Mouse (Mus musculus) right cerebral cortex, adult 2 months (tissue): Measurements from ENCODE around the gene Eng.

Source experiments
- DNase-seq, 2 experiments: peaks; one replicate each; pipeline ENCODE4 v3.0.0; 2021 to 2022; ENCODE audit warnings: low spot score in 2 of 2

The Eng gene

GRCm38 (mm10) chr2:32709521-32710137, 63.2 kb downstream of the Eng start:
- no peak for DNase-seq

GRCm38 (mm10) chr2:32710425-32710824, 64.0 kb downstream of the Eng start:
- no peak for DNase-seq

- DNase-seq, result no peak
Measured at GRCm38 (mm10) chr2:32711301-32712056, 65.1 kb downstream of the Eng start.

- peak in 1 of 2 experiments; percentile 39 for DNase-seq
Measured at GRCm38 (mm10) chr2:32712108-32712551, 65.7 kb downstream of the Eng start.

GRCm38 (mm10) chr2:32712586-32712933, 66.2 kb downstream of the Eng start:
- DNase-seq, result peak; percentile 90 to 91

GRCm38 (mm10) chr2:32712934-32713817, 66.8 kb downstream of the Eng start, which contains the start of gene Cdk9:
TSS of gene Cdk9 (minus strand) at chr2:32713076.
- peak; percentile 92 to 94 for DNase-seq

GRCm38 (mm10) chr2:32714117-32714986, 68.0 kb downstream of the Eng start:
- no peak for DNase-seq

- no peak for DNase-seq
Measured at GRCm38 (mm10) chr2:32714987-32715425, 68.6 kb downstream of the Eng start.

GRCm38 (mm10) chr2:32718761-32719160, 72.4 kb downstream of the Eng start:
- DNase-seq, result no peak

- no peak for DNase-seq
Measured at GRCm38 (mm10) chr2:32720053-32720452, 73.7 kb downstream of the Eng start.

- no peak for DNase-seq
Measured at GRCm38 (mm10) chr2:32720681-32721229, 74.4 kb downstream of the Eng start, which contains the start of gene Sh2d3c. TSS of gene Sh2d3c (plus strand) at chr2:32721055.

GRCm38 (mm10) chr2:32722046-32722445, 75.7 kb downstream of the Eng start:
- DNase-seq, result no peak

GRCm38 (mm10) chr2:32722581-32722980, 76.2 kb downstream of the Eng start:
- DNase-seq, result no peak

- DNase-seq, result no peak
Measured at GRCm38 (mm10) chr2:32724149-32724548, 77.8 kb downstream of the Eng start.

- DNase-seq, result no peak
Measured at GRCm38 (mm10) chr2:32724832-32725790, 78.7 kb downstream of the Eng start.

GRCm38 (mm10) chr2:32727435-32727834, 81.0 kb downstream of the Eng start:
- DNase-seq, result peak; percentile 81 to 85

- DNase-seq, result no peak
Measured at GRCm38 (mm10) chr2:32728463-32728862, 82.1 kb downstream of the Eng start.

GRCm38 (mm10) chr2:32729547-32729946, 83.2 kb downstream of the Eng start:
- no peak for DNase-seq

GRCm38 (mm10) chr2:32730854-32731253, 84.5 kb downstream of the Eng start:
- no peak for DNase-seq

- no peak for DNase-seq
Measured at GRCm38 (mm10) chr2:32731911-32732310, 85.5 kb downstream of the Eng start.
